Mouse (Mus musculus) E14TG2a.4 (cell line): ENCODE measurements around the gene Dctn1.

Experiments used
- CTCF ChIP-seq: conservative IDR thresholded peaks from 2 replicates; pipeline ENCODE4 v1.5.1; 2014; ENCODE audit warnings: low read length
- NANOG ChIP-seq: IDR thresholded peaks from 2 replicates; pipeline ENCODE4 v1.6.1; 2014; ENCODE audit warnings: borderline replicate concordance, low read length, mixed read lengths

- TF ChIP-seq CTCF (no peak), NANOG (no peak)
Observed at GRCm38 (mm10) chr6:83219814-83220213, 54.1 kb downstream of the Dctn1 start, which contains the start of gene Slc4a5.
